Mouse (Mus musculus) forebrain, embryonic 12.5 days (tissue): ENCODE data around the gene Cela3b. TPM values are rescaled to one million over a fixed set of nuclear protein-coding genes. Genes with fewer than 3 reads are reported as not detected.
"Not testable (repeated sequence)": the region's sequence is repeated elsewhere in the genome, so short reads cannot be mapped to it uniquely, and the experiment has no call there.

ENCODE experiments used
- ATAC-seq: fragments of 200-750 bp; cut with Nextera tagmentation; 2 replicates; pipeline ENCODE4 v1.8.0; 2017; ENCODE audit warnings: moderate TSS enrichment; ENCODE audit not compliant: low FRiP score
- H3K27ac ChIP-seq: fragments of 300-500 bp; sonication (generic); 2 replicates; pipeline ENCODE4 v1.5.1; 2016; ENCODE audit warnings: mild to moderate bottlenecking
- H3K27me3 ChIP-seq: fragments of 300-500 bp; sonication (generic); 2 replicates; pipeline ENCODE4 v1.6.1; 2016; ENCODE audit warnings: mild to moderate bottlenecking
- H3K36me3 ChIP-seq: fragments of 300-500 bp; sonication (generic); replicated peaks from 2 replicates; pipeline ENCODE4 v1.6.1; 2016; ENCODE audit warnings: mild to moderate bottlenecking
- H3K4me1 ChIP-seq: fragments of 300-500 bp; sonication (generic); 2 replicates; pipeline ENCODE4 v1.6.1; 2016
- H3K4me2 ChIP-seq: fragments of 300-500 bp; sonication (generic); 2 replicates; pipeline ENCODE4 v1.6.1; 2016; ENCODE audit warnings: mild to moderate bottlenecking, moderate library complexity
- H3K4me3 ChIP-seq: fragments of 300-500 bp; sonication (generic); replicated peaks from 2 replicates; pipeline ENCODE4 v1.5.1; 2016; ENCODE audit warnings: mild to moderate bottlenecking
- H3K9ac ChIP-seq: fragments of 300-500 bp; sonication (generic); 2 replicates; pipeline ENCODE4 v1.6.1; 2016; ENCODE audit warnings: mild to moderate bottlenecking
- H3K9me3 ChIP-seq: fragments of 300-500 bp; sonication (generic); 2 replicates; pipeline ENCODE4 v1.6.1; 2016
- WGBS: fragments of 180-500 bp; shearing (Covaris S2); methylation state at CpG from one replicate; pipeline ENCODE4 v1.1.7; 2016; 5-methylcytosine and 5-hydroxymethylcytosine counted together
- polyA plus RNA-seq: library from polyadenylated mRNA; unstranded; fragments of >200 nt; fragmentation: Nextera tagmentation; extraction: Ambion mirVana; gene quantifications from 2 replicates; pipeline ENCODE4 v1.2.1, GENCODE M21; 2016

The Cela3b gene
- polyA plus RNA-seq, 1 experiment from 2014 or later = not detected

DNA sequence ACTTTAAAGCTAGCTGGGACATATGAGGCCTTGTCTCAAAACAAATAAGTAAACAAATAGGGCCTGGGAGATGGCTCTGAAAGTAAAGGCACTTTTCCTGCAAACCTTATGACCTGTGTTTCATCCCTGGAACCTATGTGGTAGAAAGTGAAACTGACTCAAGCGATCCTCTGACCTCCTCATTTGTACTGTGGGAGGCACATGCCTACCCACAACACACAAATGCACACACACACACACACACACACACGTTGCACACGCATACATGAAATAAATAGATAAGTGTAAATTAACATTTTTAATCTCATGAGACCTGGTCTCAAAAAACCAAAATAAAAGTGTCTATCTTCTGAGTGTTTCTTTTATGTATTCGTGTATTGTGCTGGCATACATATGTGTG is 15.5 kb upstream of the Cela3b start:
- Histone ChIP-seq H3K4me3 (no peak overlapping the region), H3K27me3 (no peaks in the 10 kb centered on the region), H3K4me1 (peaks cover 10% of the 10 kb centered on the region), H3K36me3 (no peaks in the 10 kb centered on the region), H3K4me2 (no peak overlapping the region), H3K9ac (no peak overlapping the region), H3K27ac (no peak overlapping the region), H3K9me3 (no peaks in the 10 kb centered on the region)
- ATAC-seq = no peak
- 91% methylated on average over 4 of the region's 4 CpGs for WGBS

DNA sequence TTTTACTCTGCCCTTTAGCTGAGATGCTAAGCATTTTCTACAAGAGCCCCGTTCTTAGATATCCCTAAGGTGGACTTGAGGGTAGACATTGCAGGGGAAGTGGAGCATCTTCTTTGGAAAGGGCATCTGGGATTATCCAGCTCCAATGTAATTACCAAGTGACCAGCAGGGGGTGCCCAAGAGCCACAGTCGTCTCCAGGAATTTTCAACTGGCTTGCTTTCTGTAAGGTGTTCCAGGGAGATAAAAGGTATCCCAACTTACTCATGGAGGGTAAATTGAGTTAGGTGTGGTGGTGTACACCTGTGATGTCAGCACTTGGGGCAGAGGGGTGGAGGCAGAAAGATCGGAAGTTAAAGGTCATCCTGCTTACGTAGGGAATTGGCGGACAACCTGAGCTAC is 13.3 kb upstream of the Cela3b start:
- no peak for ATAC-seq
- WGBS = 34% methylated on average over 5 of the region's 5 CpGs
- Histone ChIP-seq H3K27me3 (no peaks in the 10 kb centered on the region), H3K36me3 (no peaks in the 10 kb centered on the region), H3K9ac (no peak overlapping the region), H3K4me3 (no peak overlapping the region), H3K4me1 (peaks cover 8% of the 10 kb centered on the region), H3K4me2 (no peak overlapping the region), H3K27ac (no peak overlapping the region), H3K9me3 (no peaks in the 10 kb centered on the region)

DNA sequence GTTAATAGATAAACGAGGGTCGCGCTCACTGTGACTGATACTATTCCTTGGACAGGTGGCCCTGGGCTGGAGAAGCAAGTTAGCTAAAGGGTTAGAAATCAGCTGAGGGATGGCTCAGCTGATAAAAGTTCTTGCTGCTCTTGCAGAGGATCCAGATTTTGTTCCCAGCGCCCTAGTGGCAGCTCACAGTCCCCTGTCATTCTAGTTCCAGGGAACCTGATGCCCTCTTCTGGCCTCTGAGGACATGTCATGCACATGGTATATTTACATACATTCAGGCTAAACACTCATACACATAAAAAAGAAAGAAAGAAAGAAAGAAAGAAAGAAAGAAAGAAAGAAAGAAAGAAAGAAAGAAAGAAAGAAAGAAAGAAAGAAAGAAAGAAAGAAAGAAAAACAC is 11.0 kb upstream of the Cela3b start:
- WGBS = 86% methylated on average over 4 of the region's 4 CpGs

DNA sequence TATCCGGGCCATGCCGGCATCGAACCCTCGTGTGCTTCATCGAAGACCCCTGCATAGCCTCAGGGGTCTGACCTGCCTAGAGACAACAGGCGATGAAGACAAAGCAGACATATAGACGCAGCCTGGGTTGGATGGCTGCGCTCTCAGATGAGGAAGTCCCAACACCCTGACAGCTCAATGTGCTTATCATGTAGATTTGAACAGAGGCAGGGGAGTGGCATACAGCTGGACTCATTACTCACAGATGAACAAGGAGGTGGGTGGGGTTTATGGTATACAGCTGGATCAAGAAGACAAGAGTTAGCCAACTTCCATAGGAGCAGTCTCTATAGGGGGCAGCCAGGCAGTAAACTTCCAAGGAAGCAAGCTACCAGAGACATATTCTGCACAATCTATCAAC is 8.5 kb upstream of the Cela3b start:
- ATAC-seq = no peak
- Histone ChIP-seq H3K4me1 (no peaks in the 10 kb centered on the region), H3K4me3 (no peak overlapping the region), H3K36me3 (no peaks in the 10 kb centered on the region), H3K27me3 (no peaks in the 10 kb centered on the region), H3K4me2 (no peak overlapping the region), H3K9me3 (no peaks in the 10 kb centered on the region), H3K9ac (no peak overlapping the region), H3K27ac (no peak overlapping the region)
- WGBS = 88% methylated on average over 8 of the region's 8 CpGs

More for the DNA sequence above, 11.0 kb upstream of the Cela3b start:
- ATAC-seq = no peak
- no peaks in the 10 kb centered on the region for H3K36me3 ChIP-seq
- no peak overlapping the region for H3K4me3 ChIP-seq
- no peaks in the 10 kb centered on the region for H3K27me3 ChIP-seq
- H3K27ac ChIP-seq = no peak overlapping the region
- H3K9me3 ChIP-seq = no peaks in the 10 kb centered on the region
- H3K9ac ChIP-seq = no peak overlapping the region
- H3K4me2 ChIP-seq = no peak overlapping the region
- H3K4me1 ChIP-seq = no peaks in the 10 kb centered on the region

DNA sequence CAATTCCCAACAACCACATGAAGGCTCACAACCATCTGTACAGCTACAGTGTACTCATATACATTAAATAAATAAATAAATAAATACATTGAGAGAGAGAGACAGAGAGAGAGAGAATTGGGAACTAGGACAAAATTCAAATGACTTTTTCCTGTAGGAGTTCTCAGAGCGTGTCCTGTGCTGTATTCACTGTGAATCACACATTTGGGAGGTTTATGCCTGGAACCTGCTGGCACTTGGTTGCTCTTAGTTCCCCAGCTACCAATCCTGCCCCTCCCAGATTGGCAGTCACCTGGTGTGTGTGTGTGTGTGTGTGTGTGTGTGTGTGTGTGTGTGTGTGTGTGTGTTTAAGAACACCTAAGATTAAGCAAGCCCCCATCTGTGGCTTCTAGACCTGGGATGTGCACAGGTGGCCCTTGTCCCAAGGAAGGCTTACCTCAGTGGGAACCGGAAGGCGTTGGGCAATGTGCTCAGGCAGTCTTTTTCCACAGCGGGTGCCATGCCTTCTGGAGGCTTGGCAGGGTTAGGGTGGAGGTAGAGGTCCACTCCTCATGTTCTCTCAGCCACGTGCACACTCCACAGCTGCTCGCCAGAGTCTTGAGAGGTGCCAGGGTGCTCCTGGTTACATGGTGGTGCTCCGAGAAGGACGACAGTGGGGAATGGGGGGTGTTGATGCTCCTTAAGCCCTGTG is 6.8 kb upstream of the Cela3b start:
- no peak overlapping the region for H3K27ac ChIP-seq
- ATAC-seq = no peak
- 83% methylated on average over 8 of the region's 8 CpGs for WGBS
- H3K4me2 ChIP-seq = no peak overlapping the region
- H3K4me1 ChIP-seq = no peaks in the 10 kb centered on the region
- no peaks in the 10 kb centered on the region for H3K9me3 ChIP-seq
- H3K9ac ChIP-seq = no peak overlapping the region
- no peak overlapping the region for H3K4me3 ChIP-seq
- no peaks in the 10 kb centered on the region for H3K36me3 ChIP-seq
- H3K27me3 ChIP-seq = no peaks in the 10 kb centered on the region

GRCm38 (mm10) chr4:137432700-137433550 is 2.6 kb upstream of the Cela3b start:
- not testable (repeated sequence) for H3K4me3 ChIP-seq, H3K9me3 ChIP-seq, H3K4me1 ChIP-seq, H3K27me3 ChIP-seq, H3K4me2 ChIP-seq, H3K9ac ChIP-seq, ATAC-seq, H3K36me3 ChIP-seq, H3K27ac ChIP-seq
- WGBS = 86% methylated on average over 10 of the region's 10 CpGs

GRCm38 (mm10) chr4:137417712-137418564 is 12.4 kb downstream of the Cela3b start:
- H3K27ac ChIP-seq = no peak overlapping the region
- 76% methylated on average over 11 of the region's 11 CpGs for WGBS
- no peaks in the 10 kb centered on the region for H3K27me3 ChIP-seq
- ATAC-seq = no peak
- no peaks in the 10 kb centered on the region for H3K36me3 ChIP-seq
- H3K9ac ChIP-seq = no peak overlapping the region
- no peaks in the 10 kb centered on the region for H3K9me3 ChIP-seq
- no peak overlapping the region for H3K4me3 ChIP-seq
- H3K4me2 ChIP-seq = no peak overlapping the region
- H3K4me1 ChIP-seq = no peaks in the 10 kb centered on the region

DNA sequence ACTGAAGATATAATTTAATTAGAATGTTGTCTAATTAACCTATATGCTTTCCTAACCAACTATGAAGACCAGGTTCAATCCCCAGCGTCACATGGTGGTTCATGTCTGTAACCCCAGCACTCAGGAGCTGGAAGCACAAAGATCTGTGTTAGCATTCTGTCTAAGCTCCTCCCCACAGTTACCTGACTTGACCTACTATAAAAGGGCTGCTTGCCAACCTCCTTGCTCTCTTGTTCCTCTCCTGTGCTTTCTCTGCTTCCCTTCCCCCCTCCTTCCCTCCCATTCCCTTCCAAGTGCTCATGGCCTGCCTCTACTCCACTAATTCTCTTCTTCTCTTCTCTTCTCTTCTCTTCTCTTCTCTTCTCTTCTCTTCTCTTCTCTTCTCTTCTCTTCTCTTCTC is 15.4 kb downstream of the Cela3b start:
- WGBS = 53% methylated on average over 1 of the region's 1 CpGs
- Histone ChIP-seq H3K4me1 (no peaks in the 10 kb centered on the region), H3K27ac (no peak overlapping the region), H3K4me3 (no peak overlapping the region), H3K4me2 (no peak overlapping the region), H3K9me3 (no peaks in the 10 kb centered on the region), H3K27me3 (no peaks in the 10 kb centered on the region), H3K9ac (no peak overlapping the region), H3K36me3 (no peaks in the 10 kb centered on the region)
- no peak for ATAC-seq

DNA sequence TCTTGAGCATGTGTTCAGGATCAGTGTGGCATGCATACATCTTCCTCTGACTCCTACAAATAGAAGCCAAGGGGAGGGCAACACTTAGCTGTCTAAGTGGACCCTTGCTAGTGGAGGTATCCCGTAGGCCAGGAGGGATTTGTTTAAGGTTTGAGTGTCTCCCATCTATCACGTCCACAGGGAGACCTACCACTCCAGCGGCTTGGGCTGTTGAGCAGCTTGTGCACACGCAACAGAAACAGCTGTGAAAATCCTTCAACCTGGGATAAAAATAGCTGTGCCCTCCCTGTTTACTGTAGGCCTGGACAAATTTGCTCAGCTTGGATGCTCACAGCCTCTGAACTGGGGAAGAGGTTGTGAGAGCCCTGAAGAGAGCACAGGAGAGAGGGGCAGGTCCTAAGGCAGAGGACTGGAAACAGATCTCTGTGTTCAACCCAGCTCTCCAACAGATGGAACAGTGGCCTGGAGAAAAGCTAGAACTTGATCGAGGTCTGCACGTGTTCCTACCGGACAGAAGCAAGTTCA is 18.1 kb downstream of the Cela3b start:
- H3K27me3 ChIP-seq, H3K4me1 ChIP-seq, H3K27ac ChIP-seq, H3K9ac ChIP-seq, H3K4me3 ChIP-seq, ATAC-seq, H3K4me2 ChIP-seq, H3K9me3 ChIP-seq, H3K36me3 ChIP-seq: not testable (repeated sequence)
- WGBS = 89% methylated on average over 7 of the region's 7 CpGs

DNA sequence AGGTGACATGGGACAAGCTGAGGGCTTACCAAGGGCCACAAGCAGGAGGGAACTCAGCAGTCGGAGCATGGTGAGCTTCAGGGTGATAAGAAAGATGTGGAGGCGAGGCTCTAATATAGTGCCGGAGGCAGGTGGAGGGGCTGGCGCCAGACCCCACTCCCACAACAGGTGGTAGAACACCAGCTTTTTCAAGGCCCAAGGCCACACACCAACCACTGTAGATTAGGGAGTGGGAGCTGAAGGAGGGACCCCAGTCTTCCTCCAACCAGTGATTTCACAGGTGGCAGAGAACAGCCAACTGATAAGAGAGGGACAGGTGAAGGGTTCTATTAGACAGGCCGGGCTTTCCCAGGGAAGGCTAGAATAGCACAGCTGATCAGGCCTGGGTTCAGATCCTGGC is 20.6 kb downstream of the Cela3b start, which contains the start of gene Cela3a:
Gene Cela3a (minus strand): TSS at position 101 of the 400 bp plus-strand sequence.
- H3K9ac ChIP-seq = no peak within 1 kb of the TSS
- H3K36me3 ChIP-seq = no peaks in the 10 kb centered on the region
- no peak for ATAC-seq
- H3K9me3 ChIP-seq = no peaks in the 10 kb centered on the region
- 92% methylated on average over 5 of the region's 5 CpGs for WGBS
- H3K27ac ChIP-seq = no peak within 1 kb of the TSS
- H3K27me3 ChIP-seq = no peaks in the 10 kb centered on the region
- no peak within 1 kb of the TSS for H3K4me2 ChIP-seq
- H3K4me1 ChIP-seq = no peaks in the 10 kb centered on the region
- H3K4me3 ChIP-seq = no peak within 1 kb of the TSS

- Histone ChIP-seq H3K4me1 (no peaks in the 10 kb centered on the region), H3K27ac (no peak overlapping the region), H3K4me3 (no peak overlapping the region), H3K4me2 (no peak overlapping the region), H3K9ac (no peak overlapping the region), H3K9me3 (no peaks in the 10 kb centered on the region), H3K27me3 (no peaks in the 10 kb centered on the region), H3K36me3 (no peaks in the 10 kb centered on the region)
- no peak for ATAC-seq
- 93% methylated on average over 3 of the region's 3 CpGs for WGBS
These were observed 24.8 kb downstream of the Cela3b start for GRCm38 (mm10) chr4:137405571-137405970.
